Mouse (Mus musculus) cortical plate, adult 2 months (tissue): ENCODE results near the gene Pla2g10.

Source experiments
- CTCF ChIP-seq: fragments of 200-500 bp; IDR thresholded peaks from 2 replicates; pipeline ENCODE4 v1.5.1; 2011; ENCODE audit warnings: mild to moderate bottlenecking, control low read depth, low read length; ENCODE audit not compliant: insufficient read depth; ENCODE audit errors: extremely low read depth
- POLR2A ChIP-seq: fragments of 200-500 bp; IDR thresholded peaks from 2 replicates; pipeline ENCODE4 v1.6.1; 2011; ENCODE audit warnings: mild to moderate bottlenecking, low read length, control low read depth; ENCODE audit not compliant: insufficient read depth; ENCODE audit errors: extremely low read depth

- no peak for TF ChIP-seq CTCF
- no peak for TF ChIP-seq POLR2A
Observed at GRCm38 (mm10) chr16:13747708-13748107, 16.9 kb upstream of the Pla2g10 start.
